Mouse (Mus musculus): ENCODE data around the gene Wars2. TPM values are rescaled to one million over a fixed set of nuclear protein-coding genes. Genes with fewer than 3 reads are reported as not detected.

Gene Wars2
- total RNA-seq, 1 experiment from 2014 or later: 6.6 TPM

- no peak for ATAC-seq (replicated peaks; ENCODE audit: low read depth, poor library complexity, severe bottlenecking)
Observed at GRCm38 (mm10) chr3:99183355-99184016, 42.6 kb downstream of the Wars2 start.

DNA sequence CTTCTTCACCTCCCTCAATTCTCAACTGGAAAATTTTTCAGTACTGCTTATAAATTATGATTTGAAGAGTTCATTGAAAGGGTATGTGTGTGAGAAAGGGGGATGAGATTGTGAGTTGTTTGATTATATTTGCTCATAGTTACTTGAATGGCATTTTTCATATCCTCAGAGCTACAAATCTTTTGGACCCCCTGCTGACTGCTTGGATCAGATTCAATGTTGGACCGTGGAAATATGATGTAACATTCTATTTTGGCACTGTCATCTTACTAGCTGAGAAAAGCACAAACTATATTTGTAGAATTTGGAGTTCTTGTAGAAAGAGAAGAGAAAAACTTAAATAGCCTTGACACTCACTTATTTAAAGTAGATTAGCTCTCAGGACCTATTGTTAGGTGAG lies 43.5 kb downstream of the Wars2 start:
- no peak for ATAC-seq (replicated peaks; ENCODE audit: low read depth, poor library complexity, severe bottlenecking)

DNA sequence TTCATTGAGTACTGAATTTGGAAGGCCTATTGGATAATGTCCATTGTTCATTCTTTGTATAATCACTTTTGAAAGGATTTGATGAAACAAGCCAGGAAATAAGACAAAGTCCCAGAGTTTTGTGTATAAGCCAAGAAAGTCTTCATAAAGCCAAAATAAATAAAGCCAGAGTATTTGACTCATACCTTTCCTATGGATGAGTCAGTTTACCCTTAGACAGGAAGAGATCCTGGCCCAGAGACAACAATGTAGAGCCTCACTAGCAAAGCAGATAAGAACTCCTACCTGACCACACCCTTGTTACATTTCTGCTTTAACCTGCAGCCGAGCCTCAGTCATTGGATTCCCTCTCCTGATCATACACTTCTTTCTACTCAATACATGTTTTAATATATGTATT lies 47.2 kb downstream of the Wars2 start:
- no peak for ATAC-seq (replicated peaks; ENCODE audit: low read depth, poor library complexity, severe bottlenecking)

- ATAC-seq (replicated peaks; ENCODE audit: low read depth, poor library complexity, severe bottlenecking): no peak
Observed at GRCm38 (mm10) chr3:99193576-99193975, 52.7 kb downstream of the Wars2 start.

- ATAC-seq (replicated peaks; ENCODE audit: low read depth, poor library complexity, severe bottlenecking): no peak
Observed at GRCm38 (mm10) chr3:99203331-99203730, 62.5 kb downstream of the Wars2 start.

DNA sequence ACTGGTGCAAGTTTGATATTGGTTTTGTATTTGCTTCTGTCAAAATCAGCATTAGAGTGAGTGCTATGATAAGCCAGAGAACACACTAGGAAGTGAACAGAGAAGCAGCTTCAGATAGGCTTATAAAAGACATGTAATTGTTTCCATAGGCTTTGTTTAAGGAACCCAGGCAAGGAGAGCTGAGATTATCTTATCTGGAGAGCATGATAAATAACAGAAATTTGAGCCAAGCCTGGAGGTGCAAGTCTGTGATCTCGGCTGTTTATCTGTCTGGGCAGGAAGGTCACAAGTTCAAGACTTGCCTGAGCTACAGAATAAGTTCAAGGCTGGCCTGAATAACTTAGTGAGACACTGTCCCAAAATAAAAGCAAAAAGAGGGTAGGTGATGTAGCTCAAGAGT lies 67.5 kb downstream of the Wars2 start:
- no peak for ATAC-seq (replicated peaks; ENCODE audit: low read depth, poor library complexity, severe bottlenecking)

DNA sequence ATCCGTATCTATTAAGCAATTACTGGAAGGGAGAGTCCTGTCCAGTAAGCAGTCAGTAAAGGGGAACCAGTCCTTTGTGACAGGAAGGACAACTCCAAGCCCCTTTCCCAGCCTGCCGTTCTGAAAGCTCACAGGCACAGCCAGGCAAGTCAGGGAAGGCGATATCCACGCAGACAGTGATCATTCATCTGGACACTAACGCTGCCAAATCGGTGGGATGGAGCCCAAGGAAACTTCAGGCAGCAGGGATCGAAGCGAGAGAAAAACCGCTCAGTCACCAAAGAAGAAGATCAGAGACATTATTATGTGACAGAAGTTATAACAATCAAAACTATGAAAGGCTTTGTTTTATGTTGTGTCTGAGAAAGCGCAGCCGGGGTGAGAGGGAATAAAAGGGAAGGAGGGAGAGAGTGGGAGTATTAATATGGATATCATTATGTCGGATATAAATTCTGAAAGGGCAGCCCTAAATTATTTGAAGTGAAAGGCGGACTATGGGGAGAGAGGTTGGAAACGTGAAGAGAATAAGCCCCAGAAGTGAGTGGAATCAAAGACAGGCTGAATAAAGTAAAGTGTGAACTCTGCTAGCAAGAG lies 70.3 kb downstream of the Wars2 start:
- no peak for ATAC-seq (replicated peaks; ENCODE audit: low read depth, poor library complexity, severe bottlenecking)

GRCm38 (mm10) chr3:99227807-99228206 lies 86.9 kb downstream of the Wars2 start:
- peak; percentile 50; the same call in 1 of the 2 replicates for ATAC-seq (replicated peaks; ENCODE audit: low read depth, poor library complexity, severe bottlenecking)

GRCm38 (mm10) chr3:99233393-99234318 lies 92.8 kb downstream of the Wars2 start:
- ATAC-seq (replicated peaks; ENCODE audit: low read depth, poor library complexity, severe bottlenecking): peak; percentile 76

DNA sequence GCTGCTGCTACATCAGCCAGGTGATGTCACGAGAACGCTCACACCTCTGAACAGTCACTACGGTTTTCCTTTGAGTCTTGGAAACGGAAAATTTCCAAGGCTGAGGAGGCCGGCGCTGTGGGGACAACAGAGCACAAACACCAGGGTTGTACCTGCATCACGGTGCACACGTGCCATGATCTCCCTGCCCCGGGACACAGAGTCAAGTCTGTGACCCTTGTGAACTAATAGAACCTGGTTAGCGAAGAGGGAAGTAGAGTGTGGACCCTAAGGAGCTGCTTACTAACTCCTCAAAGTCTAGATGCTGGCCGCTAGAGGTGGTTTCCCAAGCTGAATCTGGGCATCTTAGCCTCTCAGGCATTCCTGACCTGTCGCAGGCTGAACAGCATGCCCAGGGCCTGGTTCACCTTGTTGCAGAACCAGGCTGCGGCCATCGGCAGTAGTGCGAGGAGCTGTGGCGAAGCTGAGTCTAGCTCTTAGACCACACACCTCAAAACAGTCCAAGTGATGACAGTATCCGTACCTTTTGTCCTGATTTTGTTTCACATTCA lies 93.5 kb downstream of the Wars2 start:
- ATAC-seq (replicated peaks; ENCODE audit: low read depth, poor library complexity, severe bottlenecking): peak; percentile 42

DNA sequence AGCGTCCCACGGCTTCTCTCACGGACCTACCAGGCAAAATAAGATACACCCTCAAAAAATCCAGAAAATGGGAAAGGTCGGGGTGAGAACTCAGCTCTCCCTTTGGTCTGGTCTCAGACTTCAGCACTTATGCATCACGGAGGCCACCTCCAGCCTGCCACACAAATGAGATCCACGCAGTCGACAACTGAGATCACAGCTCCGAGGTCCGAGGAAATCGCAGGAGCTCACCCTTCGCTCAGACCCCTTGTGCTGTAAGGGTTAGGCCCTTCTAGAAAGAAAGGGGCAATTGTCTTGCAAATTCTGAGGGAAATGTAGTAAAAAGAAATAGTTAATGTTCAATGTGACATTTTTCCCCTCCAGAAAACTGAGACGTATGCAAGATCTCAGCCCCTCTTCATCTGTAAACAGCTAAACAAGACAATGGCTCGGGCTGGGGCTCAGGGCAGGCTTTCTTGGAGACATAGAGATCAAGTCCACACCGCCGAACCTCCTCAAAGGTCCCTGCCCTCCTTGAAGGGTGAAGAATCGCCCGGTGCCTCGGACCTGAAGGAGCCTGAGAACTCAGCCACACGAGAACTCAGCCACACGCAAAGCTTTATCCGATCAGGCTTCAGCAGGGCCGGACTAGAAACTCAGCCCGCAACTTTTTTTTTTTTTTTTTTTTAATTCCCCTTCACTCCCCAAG lies 94.4 kb downstream of the Wars2 start:
- no peak for ATAC-seq (replicated peaks; ENCODE audit: low read depth, poor library complexity, severe bottlenecking)

DNA sequence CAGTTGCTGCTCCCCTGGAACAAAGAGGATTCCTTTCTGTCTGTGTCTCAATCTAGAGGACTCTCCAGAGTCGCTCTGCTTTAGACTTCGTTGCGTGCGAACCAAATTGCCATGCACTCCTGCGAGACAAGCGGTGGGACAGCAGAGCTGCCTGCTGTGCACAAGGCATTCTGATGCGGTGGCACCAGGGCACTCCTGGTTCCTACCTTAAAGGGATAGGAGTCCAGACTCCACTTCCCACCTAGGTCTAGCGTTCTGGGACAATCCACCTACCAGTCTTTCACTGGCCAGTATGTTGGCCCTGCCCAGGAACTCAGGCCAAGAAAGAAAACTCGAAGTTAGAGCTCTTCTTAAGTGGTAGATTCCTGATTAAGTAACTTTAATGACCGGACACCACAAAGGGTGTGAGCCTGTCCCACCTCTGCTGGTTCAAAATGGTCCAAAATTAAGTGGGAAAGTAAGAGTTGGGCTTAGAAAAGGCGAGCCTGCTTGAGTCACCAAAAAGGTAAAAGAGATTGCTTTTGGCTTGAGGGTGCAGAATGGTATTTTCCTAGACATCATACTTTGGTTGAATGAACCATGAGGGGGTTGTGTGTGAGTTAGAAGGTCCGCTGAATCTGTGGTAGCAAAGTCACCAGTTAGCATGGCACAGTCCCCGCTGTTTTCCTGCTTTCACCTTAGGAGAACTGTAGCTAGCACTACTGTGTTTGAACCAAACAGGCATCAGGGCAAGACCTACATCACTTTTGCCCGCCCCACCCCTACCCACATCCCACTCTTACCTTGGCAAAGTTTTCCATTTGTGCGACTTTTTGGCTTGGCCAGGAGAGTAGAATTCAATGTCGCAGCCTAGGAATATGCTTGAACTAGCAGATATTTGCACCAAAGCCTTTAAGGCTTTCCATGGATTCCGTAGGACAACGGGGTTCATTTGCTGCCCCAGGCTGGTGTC lies 95.2 kb downstream of the Wars2 start:
- no peak for ATAC-seq (replicated peaks; ENCODE audit: low read depth, poor library complexity, severe bottlenecking)

DNA sequence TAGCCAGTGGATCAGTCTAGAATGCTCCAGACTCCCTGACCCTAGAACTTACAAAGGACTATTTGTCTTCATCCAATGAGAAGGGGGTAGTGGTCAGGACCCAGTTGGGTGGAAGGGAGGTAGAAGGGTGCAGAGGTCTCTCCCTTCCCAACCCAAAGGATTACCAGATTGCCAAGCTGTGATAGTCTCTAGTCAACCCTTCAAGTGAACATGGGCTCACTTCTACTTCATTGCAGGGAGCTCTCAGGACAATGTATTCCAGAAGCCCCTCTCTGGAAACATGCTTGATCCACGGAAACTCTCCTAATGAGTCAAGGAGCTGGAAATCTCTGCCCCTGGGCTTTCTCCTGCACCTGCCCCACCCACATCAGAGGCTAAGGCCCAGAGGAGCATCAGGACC lies 97.8 kb downstream of the Wars2 start:
- ATAC-seq (replicated peaks; ENCODE audit: low read depth, poor library complexity, severe bottlenecking): no peak

- no peak for ATAC-seq (replicated peaks; ENCODE audit: low read depth, poor library complexity, severe bottlenecking)
Observed at GRCm38 (mm10) chr3:99239301-99240045, 98.6 kb downstream of the Wars2 start.

DNA sequence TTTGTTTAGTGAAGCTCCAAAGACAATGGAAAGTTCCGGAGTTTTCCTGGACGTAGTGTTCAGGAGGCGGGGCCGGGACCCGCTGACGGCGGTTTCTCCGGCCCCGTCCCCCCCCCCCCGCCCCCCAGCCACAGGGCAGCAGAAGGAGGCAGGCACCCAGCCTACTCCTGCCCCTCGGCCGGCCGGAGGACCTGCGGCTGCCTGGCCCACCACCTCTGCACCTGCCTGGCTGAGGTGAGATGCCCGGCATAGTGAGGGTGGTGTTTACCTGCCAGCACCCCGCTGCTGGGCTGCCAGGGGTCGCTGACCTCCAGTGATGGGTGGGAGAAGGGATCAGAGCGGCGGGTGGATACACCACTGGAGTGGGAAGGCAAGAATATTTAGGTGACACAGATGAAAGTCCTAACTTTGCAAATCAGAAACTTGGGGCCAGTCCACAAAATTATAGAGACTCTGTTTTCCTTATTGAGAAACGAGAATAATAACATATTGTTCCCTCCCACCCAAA lies 99.4 kb downstream of the Wars2 start, which contains the start of gene Tbx15:
Gene Tbx15, plus strand, starts transcription at position 169 of the 508 bp plus-strand sequence.
- ATAC-seq (replicated peaks; ENCODE audit: low read depth, poor library complexity, severe bottlenecking): no peak

DNA sequence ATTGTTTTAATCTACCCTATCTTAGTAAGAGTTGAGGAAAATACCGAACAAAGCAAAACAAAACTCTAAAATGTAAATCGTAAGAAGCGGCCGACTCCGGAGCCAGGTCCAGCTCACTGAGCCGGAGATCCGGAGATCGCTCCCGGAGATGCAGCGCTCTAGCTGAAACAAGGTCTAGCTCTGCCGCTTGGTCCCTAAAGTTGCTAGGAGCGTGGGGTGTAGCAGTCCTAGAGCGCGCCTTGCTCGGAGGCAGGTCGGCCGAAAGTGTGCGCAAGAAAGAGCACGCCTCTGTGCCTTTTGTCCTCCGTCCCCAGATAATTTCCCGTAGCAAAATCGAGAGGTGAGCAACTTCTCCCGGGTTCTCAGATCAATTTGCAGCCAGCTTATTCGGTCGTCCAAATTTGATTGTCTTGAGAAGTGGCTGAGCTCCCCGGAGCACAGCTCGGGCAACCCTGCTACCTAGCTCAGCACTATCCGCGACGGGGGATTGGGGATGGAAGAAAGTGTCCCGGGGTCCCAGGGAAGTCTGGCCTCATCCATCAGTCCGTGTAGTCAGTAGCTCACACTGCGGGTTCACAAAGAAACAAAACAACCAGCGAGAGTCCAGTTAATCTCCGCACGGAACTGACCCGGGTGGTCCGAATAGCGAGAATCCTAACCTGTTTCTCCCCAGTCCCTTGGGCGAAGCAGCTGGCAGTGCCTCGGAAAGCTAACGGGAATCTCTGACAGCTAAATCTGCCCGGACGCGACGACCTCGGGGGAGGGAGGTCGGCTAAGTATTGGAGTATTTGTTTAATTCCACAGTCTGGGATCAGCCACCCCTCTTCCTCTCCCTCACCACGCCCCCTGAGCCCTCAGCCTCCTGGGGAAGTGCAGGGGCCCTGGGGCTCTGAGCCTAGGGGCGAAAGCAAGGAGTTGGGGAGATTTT lies 100.2 kb downstream of the Wars2 start:
- peak; percentile 52 for ATAC-seq (replicated peaks; ENCODE audit: low read depth, poor library complexity, severe bottlenecking)

- no peak for ATAC-seq (replicated peaks; ENCODE audit: low read depth, poor library complexity, severe bottlenecking)
Observed at GRCm38 (mm10) chr3:99242481-99242880, 101.6 kb downstream of the Wars2 start.
